Mouse (Mus musculus) layer of hippocampus, postnatal 14 days (tissue): Measurements from ENCODE around the gene Gm10447. TPM values are rescaled to one million over a fixed set of nuclear protein-coding genes. Genes with fewer than 3 reads are reported as not detected.

Experiments used
- microRNA-seq, 2 experiments: library from miRNA; unstranded; fragments of <30 nt; microRNA quantifications; one replicate each; pipeline ENCODE4 v1.2.0; 2021
- total RNA-seq, 2 experiments: library from RNA; stranded (reverse); gene quantifications; 2 replicates each; pipeline ENCODE4 v1.2.3; 2021

Gene Gm10447
- total RNA-seq, 2 experiments from 2014 or later: 0.26 TPM; not detected in 1

Small RNA genes within 50 kb of the gene (microRNA-seq; reads per million reads assigned to microRNA genes)
- 0.23 to 1.4 reads per million in 2 experiments for gene Mir6920

Other genes with a start within 250 kb of the Gm10447 start
- gene Hspa4, start 156.7 kb downstream of the Gm10447 start, total RNA-seq: 100 to 1,000 TPM; 177 to 192 TPM
- 10 to 100 TPM in 1 of 2 experiments, 1 to 10 TPM in 1; 8.2 to 10.7 TPM for gene Zcchc10, start 132.4 kb downstream of the Gm10447 start, total RNA-seq
- 100 to 1,000 TPM; 220 to 224 TPM for gene Aff4, start 106.3 kb downstream of the Gm10447 start, total RNA-seq
- not detected for gene Leap2, start 33.9 kb downstream of the Gm10447 start, total RNA-seq
- 100 to 1,000 TPM; 539 to 559 TPM for gene Uqcrq, start 26.3 kb downstream of the Gm10447 start, total RNA-seq
- gene Gdf9, start 26.1 kb downstream of the Gm10447 start, total RNA-seq: 1 to 10 TPM in 1 of 2 experiments, under 1 TPM in 1; 0.71 to 1.3 TPM
- 1 to 10 TPM; 4.0 to 4.5 TPM for gene Shroom1, start 95 bp upstream of the Gm10447 start, total RNA-seq
- gene Gm9837, start 13.4 kb upstream of the Gm10447 start, total RNA-seq: not detected
- 1 to 10 TPM; 2.4 to 2.5 TPM for gene Gm9945, start 23.1 kb upstream of the Gm10447 start, total RNA-seq
- gene Sowaha, start 23.2 kb upstream of the Gm10447 start, total RNA-seq: 100 to 1,000 TPM; 106 to 108 TPM
- 100 to 1,000 TPM; 206 to 209 TPM for gene Sept8, start 62.1 kb upstream of the Gm10447 start, total RNA-seq
- gene Kif3a, start 110.3 kb upstream of the Gm10447 start, total RNA-seq: 100 to 1,000 TPM; 140 to 149 TPM
- gene Il4, start 161.6 kb upstream of the Gm10447 start, total RNA-seq: not detected
- gene Il13, start 177.6 kb upstream of the Gm10447 start, total RNA-seq: not detected